ENCODE assay signal across 8 mouse cellular contexts in the genomic region with DNA sequence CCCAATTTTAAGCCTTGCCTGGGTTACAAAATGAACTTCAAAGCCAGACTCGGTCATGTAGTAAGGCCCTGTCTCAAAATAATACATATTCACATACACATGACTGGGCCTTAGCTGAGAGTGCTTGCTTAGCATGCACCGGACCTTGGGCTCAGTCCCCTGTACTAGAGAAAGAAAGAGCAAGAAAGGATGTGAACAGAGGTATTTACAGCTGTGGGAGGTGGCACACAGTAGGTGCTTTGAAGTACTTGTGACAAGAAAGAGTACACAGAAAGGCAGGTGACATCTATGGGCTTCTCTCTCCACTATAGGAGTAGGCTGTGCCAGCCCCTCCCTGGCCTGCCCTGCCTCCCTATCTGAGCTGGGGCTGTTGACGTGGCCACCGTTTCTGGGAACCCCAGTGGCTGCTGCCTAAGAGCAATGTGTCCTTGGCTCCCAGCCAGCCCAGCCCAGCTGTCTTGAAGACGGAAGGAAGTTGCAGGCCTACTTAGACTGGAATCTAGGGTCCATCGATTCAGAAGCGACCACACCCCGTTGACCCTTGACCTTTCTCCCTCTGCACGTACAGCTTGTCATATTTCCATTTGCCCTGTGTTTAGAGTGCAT. TPM values are rescaled to one million over a fixed set of nuclear protein-coding genes. Genes with fewer than 3 reads are reported as not detected.
DNase-seq lines count a peak whose midpoint lies in the region; TF ChIP-seq lines count a peak whose summit lies in the region.

No protein-coding gene starts in this region.

- no peak for TF ChIP-seq CTCF in layer of hippocampus, adult 2 months (conservative IDR thresholded peaks at IDR 0.05)

- H3K4me2 ChIP-seq in myocyte (ENCODE audit: low read depth): peak overlapping the region; percentile 4

- H3K27ac ChIP-seq in layer of hippocampus, adult 2 months: no peak overlapping the region

- no peak overlapping the region for H3ac ChIP-seq in myocyte (ENCODE audit: control insufficient read depth, insufficient read length)

- no peak for TF ChIP-seq POLR2A in myocyte (IDR thresholded peaks at IDR 0.05; ENCODE audit: insufficient read length, low read depth)

- no peaks in the 10 kb centered on the region for H3K27me3 ChIP-seq in myocyte (ENCODE audit: control insufficient read depth, insufficient read depth, insufficient read length)

- intact Hi-C loops in heart, postnatal 10 days (cut with DNase I): no loop called here

- H3K4me3 ChIP-seq in layer of hippocampus, adult 2 months: no peak overlapping the region
- H3K4me3 ChIP-seq in myocyte: no peak overlapping the region

- H3K36me3 ChIP-seq in myocyte (ENCODE audit: control insufficient read depth, insufficient read depth): no peaks in the 10 kb centered on the region

- H3K79me2 ChIP-seq in myocyte (ENCODE audit: control insufficient read depth, insufficient read depth): peaks cover 11% of the 10 kb centered on the region

- DNase-seq in layer of hippocampus, adult 2 months (ENCODE audit: low spot score in 2 of 2): peak; percentile 23 to 38
- DNase-seq in layer of hippocampus, adult 9-10 months (ENCODE audit: low spot score): no peak
- DNase-seq in adrenal gland, adult 2 months: peak; percentile 93
- DNase-seq in heart, postnatal 10 days: peak; percentile 82 to 86
- DNase-seq in liver: peak; percentile 77
- peak; percentile 48 for DNase-seq in thymus, postnatal 0 days (ENCODE audit: low spot score)
- DNase-seq in Muller cell, postnatal 12 days (ENCODE audit: inconsistent ontology term): no peak

TF ChIP-seq in myocyte, 11 proteins besides CTCF, POLR2A, EP300 and RAD21:
- no peak for TF ChIP-seq E2F4 (IDR thresholded peaks at IDR 0.05; ENCODE audit: insufficient read depth)
- no peak for TF ChIP-seq POLR2AphosphoS2 (IDR thresholded peaks at IDR 0.05; ENCODE audit: insufficient read length, low read depth)
- no peak for TF ChIP-seq TCF3 (IDR thresholded peaks at IDR 0.05; ENCODE audit: insufficient read length, low read depth)
- peak in 1 of 3 experiments; percentile 57 for TF ChIP-seq MYOG (IDR thresholded peaks at IDR 0.05; ENCODE audit: control insufficient read depth in 1 of 3, insufficient read depth in 1 of 3, insufficient read length in 2 of 3, low read depth in 2 of 3)
- no peak for TF ChIP-seq USF1 (IDR thresholded peaks at IDR 0.05; ENCODE audit: low read depth)
- no peak for TF ChIP-seq SRF (IDR thresholded peaks at IDR 0.05; ENCODE audit: control insufficient read depth, insufficient read length, low read depth)
- no peak for TF ChIP-seq CEBPB (IDR thresholded peaks at IDR 0.05; ENCODE audit: insufficient read depth, poor library complexity, severe bottlenecking)
- no peak for TF ChIP-seq TCF12 (IDR thresholded peaks at IDR 0.05; ENCODE audit: insufficient read depth, poor library complexity, severe bottlenecking)
- TF ChIP-seq MYOD1 (IDR thresholded peaks at IDR 0.05; ENCODE audit: control insufficient read depth in 1 of 3, insufficient read length in 2 of 3, low read depth in 2 of 3): peak in 1 of 3 experiments; percentile 7

RNA-seq across cellular contexts. Expression of a gene that starts 9.3 kb away (rescaled TPM):
- total RNA-seq in layer of hippocampus, adult 2 months (2021): 1 to 10 TPM; 3.2 to 3.9 TPM
- total RNA-seq in adrenal gland, adult 2 months (2021): 100 to 1,000 TPM in 1 of 2 experiments, 10 to 100 TPM in 1; 49.6 to 142 TPM
- 76.2 and 114 TPM in 2 replicates for polyA plus RNA-seq in adrenal gland, adult 2 months (2012; rRNA removed)
- 10 to 100 TPM; 25.1 to 29.6 TPM for total RNA-seq in heart, postnatal 10 days (2021)
- polyA plus RNA-seq in myocyte (2012; fragmentation: generic; extraction: Trizol): 10.7 TPM
- polyA plus RNA-seq in thymus, postnatal 0 days (2015; fragmentation: Nextera tagmentation; extraction: Ambion mirVana): 45.8 and 47.1 TPM in 2 replicates

RNA-seq across cellular contexts. Expression of a gene that starts 42.0 kb away (rescaled TPM):
- total RNA-seq in layer of hippocampus, adult 2 months (2021): under 1 TPM; 0.98 to 1.00 TPM
- total RNA-seq in adrenal gland, adult 2 months (2021): under 1 TPM; 0.52 to 0.76 TPM
- polyA plus RNA-seq in adrenal gland, adult 2 months (2012; rRNA removed): 1.9 and 2.4 TPM in 2 replicates
- under 1 TPM; 0.67 to 0.74 TPM for total RNA-seq in heart, postnatal 10 days (2021)
- polyA plus RNA-seq in myocyte (2012; fragmentation: generic; extraction: Trizol): 0.59 TPM
- 28.2 and 36.8 TPM in 2 replicates for polyA plus RNA-seq in thymus, postnatal 0 days (2015; fragmentation: Nextera tagmentation; extraction: Ambion mirVana)

Comparison
In these comparisons a context has a peak if more than half of its experiments do, and no peak if none do; other contexts are left out.
1. DNase-seq: peak in layer of hippocampus, adult 2 months (2 of 2), adrenal gland, adult 2 months (single experiment), heart, postnatal 10 days (2 of 2), liver (single experiment) and thymus, postnatal 0 days (single experiment); none in layer of hippocampus, adult 9-10 months (single experiment) and Muller cell, postnatal 12 days (single experiment).
2. RNA of a gene that starts 9.3 kb away (total RNA-seq): 49.6 to 142 TPM in adrenal gland, adult 2 months and 25.1 to 29.6 TPM in heart, postnatal 10 days; 3.2 to 3.9 TPM in layer of hippocampus, adult 2 months; every median in the first group is over 4 times any median in the second.